Mouse (Mus musculus) myocyte (in vitro differentiated cells): ENCODE results near the gene Acly. TPM values are rescaled to one million over a fixed set of nuclear protein-coding genes. Genes with fewer than 3 reads are reported as not detected.
A peak's percentile ranks its signal among the peaks of the same experiment; 100 is the strongest.

Experiments
- H3K27me3 ChIP-seq: one replicate; pipeline ENCODE4 v1.6.1; 2011; ENCODE audit not compliant: control insufficient read depth, insufficient read depth, insufficient read length
- H3K36me3 ChIP-seq: one replicate; pipeline ENCODE4 v1.6.1; 2011; ENCODE audit not compliant: control insufficient read depth, insufficient read depth
- H3K4me2 ChIP-seq: one replicate; pipeline ENCODE4 v1.6.1; 2011; ENCODE audit warnings: low read depth, control low read depth
- H3K4me3 ChIP-seq: one replicate; pipeline ENCODE4 v1.5.1; 2011; ENCODE audit warnings: mild to moderate bottlenecking, control low read depth, moderate library complexity
- H3K79me2 ChIP-seq: one replicate; pipeline ENCODE4 v1.6.1; 2011; ENCODE audit not compliant: control insufficient read depth, insufficient read depth
- H3ac ChIP-seq: one replicate; pipeline ENCODE4 v1.6.1; 2011; ENCODE audit not compliant: control insufficient read depth, insufficient read length
- CEBPB ChIP-seq: IDR thresholded peaks from 2 replicates; pipeline ENCODE4 v1.6.1; 2011; ENCODE audit warnings: mild to moderate bottlenecking, moderate library complexity; ENCODE audit not compliant: poor library complexity, insufficient read depth, severe bottlenecking
- E2F4 ChIP-seq: IDR thresholded peaks from one replicate; pipeline ENCODE4 v1.6.1; 2011; ENCODE audit warnings: mild to moderate bottlenecking, control low read depth, moderate library complexity; ENCODE audit not compliant: insufficient read depth
- MAX ChIP-seq: IDR thresholded peaks from one replicate; pipeline ENCODE4 v1.6.1; 2011; ENCODE audit warnings: low read depth, mild to moderate bottlenecking, control low read depth
- MYOD1 ChIP-seq, 3 experiments: IDR thresholded peaks; one replicate each; pipeline ENCODE4 v1.6.1; 2011; ENCODE audit warnings: control low read depth in 2 of 3, low read depth in 2 of 3, mild to moderate bottlenecking in 2 of 3, moderate library complexity in 1 of 3; ENCODE audit not compliant: insufficient read length in 2 of 3, control insufficient read depth in 1 of 3
- MYOG ChIP-seq, 3 experiments: IDR thresholded peaks; one replicate each; pipeline ENCODE4 v1.6.1; 2011; ENCODE audit warnings: control low read depth in 2 of 3, low read depth in 2 of 3, mild to moderate bottlenecking in 2 of 3; ENCODE audit not compliant: insufficient read length in 2 of 3, control insufficient read depth in 1 of 3, insufficient read depth in 1 of 3
- POLR2A ChIP-seq: IDR thresholded peaks from one replicate; pipeline ENCODE4 v1.6.1; 2011; ENCODE audit warnings: low read depth, mild to moderate bottlenecking, control low read depth, moderate library complexity; ENCODE audit not compliant: insufficient read length
- POLR2AphosphoS2 ChIP-seq: IDR thresholded peaks from one replicate; pipeline ENCODE4 v1.6.1; 2011; ENCODE audit warnings: low read depth, control low read depth; ENCODE audit not compliant: insufficient read length
- REST ChIP-seq: IDR thresholded peaks from one replicate; pipeline ENCODE4 v1.6.1; 2011; ENCODE audit warnings: mild to moderate bottlenecking, control low read depth, moderate library complexity; ENCODE audit not compliant: insufficient read depth, insufficient read length
- SRF ChIP-seq: IDR thresholded peaks from one replicate; pipeline ENCODE4 v1.6.1; 2011; ENCODE audit warnings: low read depth; ENCODE audit not compliant: control insufficient read depth, insufficient read length
- TCF12 ChIP-seq: IDR thresholded peaks from one replicate; pipeline ENCODE4 v1.6.1; 2011; ENCODE audit warnings: mild to moderate bottlenecking, control low read depth; ENCODE audit not compliant: poor library complexity, insufficient read depth, severe bottlenecking
- TCF3 ChIP-seq: IDR thresholded peaks from one replicate; pipeline ENCODE4 v1.6.1; 2011; ENCODE audit warnings: low read depth, control low read depth; ENCODE audit not compliant: insufficient read length
- USF1 ChIP-seq: IDR thresholded peaks from one replicate; pipeline ENCODE4 v1.6.1; 2011; ENCODE audit warnings: low read depth, mild to moderate bottlenecking, control low read depth, moderate library complexity
- polyA plus RNA-seq: library from polyadenylated mRNA; unstranded; fragments of >200 nt; fragmentation: generic; extraction: Trizol; gene quantifications from one replicate; pipeline ENCODE4 v1.2.1, GENCODE M21; 2012; ENCODE audit warnings: missing spikeins

Acly gene
- polyA plus RNA-seq, 1 experiment, result 95.5 TPM

GRCm38 (mm10) chr11:100557563-100557962 is 29.8 kb upstream of the Acly start:
- Histone ChIP-seq H3K4me2 (no peak overlapping the region), H3ac (no peak overlapping the region), H3K27me3 (no peaks in the 10 kb centered on the region), H3K36me3 (no peaks in the 10 kb centered on the region), H3K4me3 (no peak overlapping the region), H3K79me2 (no peaks in the 10 kb centered on the region)
- TF ChIP-seq E2F4 (no peak), MYOD1 (IDR thresholded peaks at IDR 0.05; ENCODE audit: control insufficient read depth in 1 of 3, insufficient read length in 2 of 3, low read depth in 2 of 3) (no peak), USF1 (no peak), CEBPB (no peak), REST (no peak), MAX (no peak), TCF12 (no peak), MYOG (IDR thresholded peaks at IDR 0.05; ENCODE audit: control insufficient read depth in 1 of 3, insufficient read depth in 1 of 3, insufficient read length in 2 of 3, low read depth in 2 of 3) (no peak), POLR2A (no peak), TCF3 (no peak), SRF (no peak), POLR2AphosphoS2 (no peak)

- TF ChIP-seq USF1, result no peak
- no peak for TF ChIP-seq TCF3
- no peak for TF ChIP-seq POLR2A
- no peak for TF ChIP-seq MYOG (IDR thresholded peaks at IDR 0.05; ENCODE audit: control insufficient read depth in 1 of 3, insufficient read depth in 1 of 3, insufficient read length in 2 of 3, low read depth in 2 of 3)
- TF ChIP-seq TCF12, result no peak
- TF ChIP-seq CEBPB, result no peak
- TF ChIP-seq REST, result no peak
- no peak for TF ChIP-seq MAX
- no peak for TF ChIP-seq E2F4
- TF ChIP-seq MYOD1 (IDR thresholded peaks at IDR 0.05; ENCODE audit: control insufficient read depth in 1 of 3, insufficient read length in 2 of 3, low read depth in 2 of 3), result no peak
- no peak for TF ChIP-seq POLR2AphosphoS2
- TF ChIP-seq SRF, result no peak
- no peaks in the 10 kb centered on the region for H3K36me3 ChIP-seq
- no peak overlapping the region for H3ac ChIP-seq
- H3K27me3 ChIP-seq, result peaks cover 2% of the 10 kb centered on the region
- no peaks in the 10 kb centered on the region for H3K79me2 ChIP-seq
- H3K4me3 ChIP-seq, result no peak overlapping the region
- H3K4me2 ChIP-seq, result peak overlapping the region; percentile 55
Measured at GRCm38 (mm10) chr11:100555583-100555982, 27.8 kb upstream of the Acly start.

DNA sequence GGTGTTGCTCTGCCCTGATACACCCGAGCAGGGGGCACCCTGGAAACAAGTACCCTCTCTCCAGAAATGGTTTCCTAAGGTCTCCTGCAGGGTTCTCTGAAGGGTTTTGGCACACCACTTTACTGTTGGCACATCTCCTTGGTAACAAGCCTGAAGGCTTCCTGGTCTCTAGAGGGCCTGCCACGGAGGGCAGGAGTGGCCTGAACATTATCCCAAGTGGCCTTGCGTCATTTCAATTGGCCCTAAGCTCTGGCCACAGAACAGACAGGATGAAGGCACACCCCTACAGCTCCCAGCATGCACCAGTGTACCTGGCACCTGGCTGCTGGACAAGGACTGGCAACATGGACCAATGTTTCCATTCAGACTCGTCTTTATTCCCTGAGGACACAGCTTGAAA is 25.0 kb upstream of the Acly start:
- no peaks in the 10 kb centered on the region for H3K79me2 ChIP-seq
- H3K4me2 ChIP-seq, result no peak overlapping the region
- no peak overlapping the region for H3ac ChIP-seq
- peaks cover 28% of the 10 kb centered on the region for H3K27me3 ChIP-seq
- no peaks in the 10 kb centered on the region for H3K36me3 ChIP-seq
- no peak overlapping the region for H3K4me3 ChIP-seq
- TF ChIP-seq REST (no peak), E2F4 (no peak), POLR2A (no peak), CEBPB (no peak), TCF3 (no peak), TCF12 (no peak), MYOG (IDR thresholded peaks at IDR 0.05; ENCODE audit: control insufficient read depth in 1 of 3, insufficient read depth in 1 of 3, insufficient read length in 2 of 3, low read depth in 2 of 3) (no peak), SRF (no peak), MYOD1 (IDR thresholded peaks at IDR 0.05; ENCODE audit: control insufficient read depth in 1 of 3, insufficient read length in 2 of 3, low read depth in 2 of 3) (no peak), MAX (no peak), USF1 (no peak), POLR2AphosphoS2 (no peak)

- TF ChIP-seq USF1, result no peak
- no peak for TF ChIP-seq CEBPB
- TF ChIP-seq SRF, result no peak
- no peak for TF ChIP-seq MYOG (IDR thresholded peaks at IDR 0.05; ENCODE audit: control insufficient read depth in 1 of 3, insufficient read depth in 1 of 3, insufficient read length in 2 of 3, low read depth in 2 of 3)
- no peak for TF ChIP-seq TCF12
- no peak for TF ChIP-seq REST
- TF ChIP-seq E2F4, result no peak
- TF ChIP-seq POLR2A, result no peak
- no peak for TF ChIP-seq MAX
- no peak for TF ChIP-seq TCF3
- TF ChIP-seq POLR2AphosphoS2, result no peak
- no peak for TF ChIP-seq MYOD1 (IDR thresholded peaks at IDR 0.05; ENCODE audit: control insufficient read depth in 1 of 3, insufficient read length in 2 of 3, low read depth in 2 of 3)
- Histone ChIP-seq H3ac (no peak overlapping the region), H3K27me3 (peaks cover 28% of the 10 kb centered on the region), H3K4me3 (no peak overlapping the region), H3K36me3 (no peaks in the 10 kb centered on the region), H3K4me2 (no peak overlapping the region), H3K79me2 (no peaks in the 10 kb centered on the region)
Measured at GRCm38 (mm10) chr11:100550101-100550500, 22.3 kb upstream of the Acly start.
